Comparison of ENCODE assay signal across 8 mouse cellular contexts in genomic region chr11:102405544-102406285, GRCm38 (mm10). TPM values are rescaled to one million over a fixed set of nuclear protein-coding genes. Genes with fewer than 3 reads are reported as not detected.
DNase-seq lines count a peak whose midpoint lies in the region; ATAC-seq lines count a peak whose summit lies in the region.

No protein-coding gene starts in this region.

- H3K9me3 ChIP-seq in heart, embryonic 16.5 days (replicated peaks; ENCODE audit: control insufficient read depth, low read length): no peaks in the 10 kb centered on the region
- H3K9me3 ChIP-seq in hindbrain, embryonic 11.5 days (ENCODE audit: control insufficient read depth, low read length): no peaks in the 10 kb centered on the region
- H3K9me3 ChIP-seq in midbrain, embryonic 13.5 days: no peaks in the 10 kb centered on the region

- H3K4me2 ChIP-seq in heart, embryonic 16.5 days (ENCODE audit: low read depth, low read length): peak overlapping the region; percentile 91
- H3K4me2 ChIP-seq in hindbrain, embryonic 11.5 days (replicated peaks; ENCODE audit: low read depth, low read length): peak overlapping the region; percentile 83
- peak overlapping the region; percentile 89 for H3K4me2 ChIP-seq in midbrain, embryonic 13.5 days (replicated peaks)

- H3K36me3 ChIP-seq in heart, embryonic 16.5 days (ENCODE audit: control insufficient read depth, insufficient read depth): peaks cover 16% of the 10 kb centered on the region
- peaks cover 3% of the 10 kb centered on the region; the same call in 1 of the 2 replicates for H3K36me3 ChIP-seq in hindbrain, embryonic 11.5 days (ENCODE audit: control insufficient read depth, insufficient read depth, low read length)
- peaks cover 42% of the 10 kb centered on the region for H3K36me3 ChIP-seq in midbrain, embryonic 13.5 days

- no peak for DNase-seq in heart, postnatal 4 days
- DNase-seq in hindbrain, embryonic 11.5 days (ENCODE audit: low spot score): no peak
- no peak for DNase-seq in layer of hippocampus, adult 9-11 months
- no peak for DNase-seq in urinary bladder, postnatal 4 days (ENCODE audit: low spot score in 2 of 2)
- no peak for DNase-seq in testis, postnatal 14 days (ENCODE audit: low spot score)

- H3K27ac ChIP-seq in heart, embryonic 16.5 days (ENCODE audit: low read length): no peak overlapping the region
- peak overlapping the region; percentile 92 for H3K27ac ChIP-seq in brown adipose tissue, adult 24 weeks (replicated peaks; ENCODE audit: low read depth, low read length)
- H3K27ac ChIP-seq in hindbrain, embryonic 11.5 days (ENCODE audit: low read depth, low read length): no peak overlapping the region
- no peak overlapping the region for H3K27ac ChIP-seq in midbrain, embryonic 13.5 days

- peaks cover under 1% of the 10 kb centered on the region; the same call in 1 of the 2 replicates for H3K27me3 ChIP-seq in heart, embryonic 16.5 days (ENCODE audit: control insufficient read depth, insufficient read depth, low read length)
- no peaks in the 10 kb centered on the region for H3K27me3 ChIP-seq in hindbrain, embryonic 11.5 days (ENCODE audit: control insufficient read depth, insufficient read depth, low read length)
- H3K27me3 ChIP-seq in midbrain, embryonic 13.5 days: peaks cover 3% of the 10 kb centered on the region; the same call in 1 of the 2 replicates

- 83% methylated on average over 11 of the region's 11 CpGs for WGBS in heart, embryonic 16.5 days
- WGBS in hindbrain, embryonic 11.5 days: 85% methylated on average over 11 of the region's 11 CpGs
- 89% methylated on average over 11 of the region's 11 CpGs for WGBS in midbrain, embryonic 13.5 days

- no peak for ATAC-seq in heart, embryonic 16.5 days (replicated peaks; ENCODE audit: extremely low read depth, insufficient read depth, low FRiP score)
- no peak for ATAC-seq in hindbrain, embryonic 11.5 days (ENCODE audit: low FRiP score)
- ATAC-seq in midbrain, embryonic 13.5 days: no peak

- peaks cover 16% of the 10 kb centered on the region for H3K4me1 ChIP-seq in heart, embryonic 16.5 days (ENCODE audit: control insufficient read depth, insufficient read depth, low read length)
- peaks cover 4% of the 10 kb centered on the region; the same call in 1 of the 2 replicates for H3K4me1 ChIP-seq in brown adipose tissue, adult 24 weeks (ENCODE audit: control insufficient read depth, insufficient read depth, insufficient read length, low read length)
- H3K4me1 ChIP-seq in hindbrain, embryonic 11.5 days (replicated peaks; ENCODE audit: control insufficient read depth, insufficient read depth, low read length): peaks cover 12% of the 10 kb centered on the region
- H3K4me1 ChIP-seq in midbrain, embryonic 13.5 days (replicated peaks): peaks cover 44% of the 10 kb centered on the region

- H3K4me3 ChIP-seq in heart, embryonic 16.5 days (ENCODE audit: low read length): peak overlapping the region; percentile 80
- H3K4me3 ChIP-seq in brown adipose tissue, adult 24 weeks (ENCODE audit: insufficient read depth, low read depth, low read length): peak overlapping the region; percentile 73
- H3K4me3 ChIP-seq in hindbrain, embryonic 11.5 days (ENCODE audit: low read depth, low read length): 0 out of 2 replicates have a peak overlapping the region, but pooled peaks have one; percentile 78
- H3K4me3 ChIP-seq in midbrain, embryonic 13.5 days (replicated peaks): peak overlapping the region; percentile 81

- H3K9ac ChIP-seq in heart, embryonic 16.5 days (ENCODE audit: low read length): peak overlapping the region; percentile 96
- peak overlapping the region; percentile 85; the same call in 1 of the 2 replicates for H3K9ac ChIP-seq in hindbrain, embryonic 11.5 days (ENCODE audit: low read depth, low read length)
- H3K9ac ChIP-seq in midbrain, embryonic 13.5 days (replicated peaks): peak overlapping the region; percentile 90

RNA-seq across cellular contexts. Expression of gene Slc25a39, which starts 2.0 kb away (rescaled TPM):
- 308 and 331 TPM in 2 replicates for polyA plus RNA-seq in heart, embryonic 16.5 days (2015; fragmentation: Nextera tagmentation; extraction: Ambion mirVana)
- total RNA-seq in heart, postnatal 4 days (2021): 100 to 1,000 TPM; 161 to 165 TPM
- polyA plus RNA-seq in brown adipose tissue, adult 24 weeks (2012; ENCODE audit: insufficient read depth, insufficient read length, missing spikeins): 397 and 609 TPM in 2 replicates
- 152 and 166 TPM in 2 replicates for polyA plus RNA-seq in hindbrain, embryonic 11.5 days (2014; fragmentation: Nextera tagmentation; extraction: Ambion mirVana)
- 141 and 154 TPM in 2 replicates for polyA plus RNA-seq in midbrain, embryonic 13.5 days (2015; fragmentation: Nextera tagmentation; extraction: Ambion mirVana)

RNA-seq across cellular contexts. Expression of gene Rundc3a, which starts 12.5 kb away (rescaled TPM):
- 0.72 and 1.3 TPM in 2 replicates for polyA plus RNA-seq in heart, embryonic 16.5 days (2015; fragmentation: Nextera tagmentation; extraction: Ambion mirVana)
- total RNA-seq in heart, postnatal 4 days (2021): 1 to 10 TPM in 1 of 2 experiments, under 1 TPM in 1; 0.50 to 1.9 TPM
- not detected in 2 replicates for polyA plus RNA-seq in brown adipose tissue, adult 24 weeks (2012; ENCODE audit: insufficient read depth, insufficient read length, missing spikeins)
- polyA plus RNA-seq in hindbrain, embryonic 11.5 days (2014; fragmentation: Nextera tagmentation; extraction: Ambion mirVana): 43.3 and 47.8 TPM in 2 replicates
- polyA plus RNA-seq in midbrain, embryonic 13.5 days (2015; fragmentation: Nextera tagmentation; extraction: Ambion mirVana): 131 and 153 TPM in 2 replicates

RNA-seq across cellular contexts. Expression of gene Grn, which starts 24.4 kb away (rescaled TPM):
- 215 and 234 TPM in 2 replicates for polyA plus RNA-seq in heart, embryonic 16.5 days (2015; fragmentation: Nextera tagmentation; extraction: Ambion mirVana)
- 100 to 1,000 TPM; 141 to 144 TPM for total RNA-seq in heart, postnatal 4 days (2021)
- polyA plus RNA-seq in brown adipose tissue, adult 24 weeks (2012; ENCODE audit: insufficient read depth, insufficient read length, missing spikeins): 57.5 and 78.8 TPM in 2 replicates
- polyA plus RNA-seq in hindbrain, embryonic 11.5 days (2014; fragmentation: Nextera tagmentation; extraction: Ambion mirVana): 43.3 and 47.2 TPM in 2 replicates
- 57.4 and 61.8 TPM in 2 replicates for polyA plus RNA-seq in midbrain, embryonic 13.5 days (2015; fragmentation: Nextera tagmentation; extraction: Ambion mirVana)

RNA-seq across cellular contexts. Expression of gene Slc4a1, which starts 39.7 kb away (rescaled TPM):
- polyA plus RNA-seq in heart, embryonic 16.5 days (2015; fragmentation: Nextera tagmentation; extraction: Ambion mirVana): 14.9 TPM in 2 replicates
- total RNA-seq in heart, postnatal 4 days (2021): 10 to 100 TPM in 1 of 2 experiments, 1 to 10 TPM in 1; 7.2 to 22.1 TPM
- 1.2 TPM in 1 of 2 replicates, not detected in the other for polyA plus RNA-seq in brown adipose tissue, adult 24 weeks (2012; ENCODE audit: insufficient read depth, insufficient read length, missing spikeins)
- polyA plus RNA-seq in hindbrain, embryonic 11.5 days (2014; fragmentation: Nextera tagmentation; extraction: Ambion mirVana): 25.8 and 28.1 TPM in 2 replicates
- polyA plus RNA-seq in midbrain, embryonic 13.5 days (2015; fragmentation: Nextera tagmentation; extraction: Ambion mirVana): 4.3 and 4.8 TPM in 2 replicates

RNA-seq across cellular contexts. Expression of gene Fam171a2, which starts 41.8 kb away (rescaled TPM):
- polyA plus RNA-seq in heart, embryonic 16.5 days (2015; fragmentation: Nextera tagmentation; extraction: Ambion mirVana): 3.0 and 3.9 TPM in 2 replicates
- 10 to 100 TPM; 30.2 to 30.5 TPM for total RNA-seq in heart, postnatal 4 days (2021)
- 0.63 and 1.0 TPM in 2 replicates for polyA plus RNA-seq in brown adipose tissue, adult 24 weeks (2012; ENCODE audit: insufficient read depth, insufficient read length, missing spikeins)
- 10.7 and 11.7 TPM in 2 replicates for polyA plus RNA-seq in hindbrain, embryonic 11.5 days (2014; fragmentation: Nextera tagmentation; extraction: Ambion mirVana)
- 10.9 and 18.4 TPM in 2 replicates for polyA plus RNA-seq in midbrain, embryonic 13.5 days (2015; fragmentation: Nextera tagmentation; extraction: Ambion mirVana)

Comparison
In these comparisons a context has a peak if more than half of its experiments do, and no peak if none do; other contexts are left out.
1. RNA of gene Rundc3a, which starts 12.5 kb away (polyA plus RNA-seq): 131 to 153 TPM in midbrain, embryonic 13.5 days and 43.3 to 47.8 TPM in hindbrain, embryonic 11.5 days; 0.72 to 1.3 TPM in heart, embryonic 16.5 days and not detected in brown adipose tissue, adult 24 weeks; every median in the first group is over 10 times any median in the second.
2. Peak in every context shown above with its lines, with median percentiles within 50 percentile points of each other: H3K4me2 ChIP-seq, H3K4me3 ChIP-seq and H3K9ac ChIP-seq.